Mouse (Mus musculus) embryonic facial prominence, embryonic 14.5 days (tissue): ENCODE results near the gene Lnx2. TPM values are rescaled to one million over a fixed set of nuclear protein-coding genes. Genes with fewer than 3 reads are reported as not detected.
A peak's percentile ranks its signal among the peaks of the same experiment; 100 is the strongest.

Experiments
- ATAC-seq: fragments of 200-750 bp; cut with Nextera tagmentation; 2 replicates; pipeline ENCODE4 v1.8.0; 2017; ENCODE audit warnings: low read depth, moderate number of reproducible peaks, moderate TSS enrichment
- DNase-seq: peaks from one replicate; pipeline ENCODE4 v3.0.0-alpha.2; 2015; ENCODE audit warnings: low spot score
- H3K27ac ChIP-seq: fragments of 300-500 bp; sonication (generic); replicated peaks from 2 replicates; pipeline ENCODE4 v1.5.1; 2014; ENCODE audit warnings: low read depth, mild to moderate bottlenecking, low read length, moderate library complexity
- H3K27me3 ChIP-seq: fragments of 300-500 bp; sonication (generic); replicated peaks from 2 replicates; pipeline ENCODE4 v1.6.1; 2014; ENCODE audit warnings: low read length; ENCODE audit not compliant: control insufficient read depth, insufficient read depth
- H3K36me3 ChIP-seq: fragments of 300-500 bp; sonication (generic); 2 replicates; pipeline ENCODE4 v1.6.1; 2014; ENCODE audit warnings: low read length, mixed read lengths; ENCODE audit not compliant: control insufficient read depth, insufficient read depth
- H3K4me1 ChIP-seq: fragments of 300-500 bp; sonication (generic); 2 replicates; pipeline ENCODE4 v1.6.1; 2014; ENCODE audit warnings: antibody characterized with exemption, low read length; ENCODE audit not compliant: control insufficient read depth, insufficient read depth
- H3K4me2 ChIP-seq: fragments of 300-500 bp; sonication (generic); 2 replicates; pipeline ENCODE4 v1.6.1; 2014; ENCODE audit warnings: low read depth, mild to moderate bottlenecking, low read length, moderate library complexity, mixed read lengths
- H3K4me3 ChIP-seq: fragments of 300-500 bp; sonication (generic); 2 replicates; pipeline ENCODE4 v1.5.1; 2014; ENCODE audit warnings: low read depth, mild to moderate bottlenecking, low read length
- H3K9ac ChIP-seq: fragments of 300-500 bp; sonication (generic); 2 replicates; pipeline ENCODE4 v1.6.1; 2014; ENCODE audit warnings: low read depth, mild to moderate bottlenecking, low read length, moderate library complexity, mixed read lengths
- H3K9me3 ChIP-seq: fragments of 300-500 bp; sonication (generic); 2 replicates; pipeline ENCODE4 v1.6.1; 2016; ENCODE audit warnings: low read length; ENCODE audit not compliant: control insufficient read depth
- WGBS: fragments of 180-500 bp; shearing (Covaris S2); extraction: QIAGEN DNeasy Blood & Tissue Kit; methylation state at CpG from one replicate; pipeline ENCODE4 v1.1.7; 2014; 5-methylcytosine and 5-hydroxymethylcytosine counted together
- polyA plus RNA-seq: library from polyadenylated mRNA; unstranded; fragments of >200 nt; fragmentation: Nextera tagmentation; extraction: Ambion mirVana; gene quantifications from 2 replicates; pipeline ENCODE4 v1.2.1, GENCODE M21; 2014

Gene Lnx2
- polyA plus RNA-seq, 1 experiment from 2014 or later = 13.9 TPM

DNA sequence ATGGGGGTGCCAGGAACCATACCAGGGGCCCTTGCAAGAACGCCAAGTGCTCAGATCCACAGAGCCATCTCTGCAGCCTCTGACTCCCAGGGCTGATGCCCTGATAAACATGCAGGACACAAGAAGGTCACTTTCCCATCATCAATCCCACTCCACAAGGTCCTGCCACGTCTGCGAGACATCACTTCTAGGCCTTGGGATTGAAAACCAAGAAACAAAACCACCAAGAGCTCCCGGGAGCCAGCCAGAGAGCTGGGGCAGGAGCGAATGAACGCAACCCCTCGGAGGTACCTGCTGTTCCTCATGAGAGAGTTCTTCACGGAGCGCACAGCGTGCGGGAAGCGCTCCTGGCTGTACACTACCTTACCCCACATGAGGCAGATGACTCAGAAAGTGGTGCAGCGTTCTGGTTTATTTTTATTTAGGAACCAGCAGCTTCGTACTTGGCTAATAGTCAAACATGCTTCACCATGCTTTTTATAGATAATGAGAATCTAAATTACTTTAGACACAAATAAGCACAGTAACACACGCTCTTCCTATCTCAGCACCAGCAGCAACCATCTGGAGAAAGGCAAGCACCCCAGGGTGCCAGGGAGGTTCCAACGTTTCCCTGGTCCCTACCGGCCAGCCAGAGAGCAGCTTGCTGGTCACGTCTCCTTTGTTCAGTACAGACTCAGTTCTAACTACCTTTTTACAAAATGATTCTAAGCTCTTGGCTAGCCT is 53.0 kb downstream of the Lnx2 start:
- H3K9ac ChIP-seq = no peak overlapping the region
- peaks cover 71% of the 10 kb centered on the region for H3K36me3 ChIP-seq
- no peak for ATAC-seq
- H3K27ac ChIP-seq = no peak overlapping the region
- 80% methylated on average over 18 of the region's 18 CpGs for WGBS
- no peaks in the 10 kb centered on the region for H3K4me1 ChIP-seq
- H3K9me3 ChIP-seq = no peaks in the 10 kb centered on the region
- no peak overlapping the region for H3K4me2 ChIP-seq
- H3K4me3 ChIP-seq = no peak overlapping the region
- H3K27me3 ChIP-seq = no peaks in the 10 kb centered on the region
- DNase-seq = no peak

DNA sequence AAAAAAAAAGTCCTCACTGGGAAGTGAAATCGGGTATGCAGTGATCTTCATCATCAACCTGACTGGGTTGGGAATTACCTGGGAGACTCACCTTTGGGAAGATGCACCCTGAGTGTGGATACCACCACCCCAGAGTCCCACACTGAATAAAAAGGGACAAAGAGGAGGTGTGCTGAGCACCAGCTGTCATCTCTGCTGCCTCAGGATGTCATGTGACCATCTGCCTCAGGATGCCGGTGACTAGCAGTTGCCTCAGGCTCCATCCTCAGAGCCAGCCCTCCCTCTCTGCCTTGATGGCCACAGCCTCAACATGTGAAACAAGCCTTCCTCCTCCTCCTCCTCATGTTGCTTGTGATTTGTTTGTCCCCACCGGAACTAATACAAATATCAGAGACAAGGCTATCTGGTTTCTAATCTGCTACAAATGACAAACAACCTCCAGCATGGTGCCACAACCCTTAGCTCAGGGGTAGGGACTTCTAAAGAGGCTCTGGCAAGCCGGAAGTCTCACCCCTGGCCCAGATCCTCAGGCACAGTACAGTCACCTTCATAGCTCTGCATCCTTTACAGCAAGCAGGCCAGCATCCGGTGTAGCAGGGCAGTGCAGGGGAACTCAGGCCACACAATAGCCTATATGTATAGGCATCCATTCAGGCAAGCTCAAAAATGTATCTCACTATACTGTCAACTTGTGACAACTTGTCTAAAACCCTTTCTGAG is 54.7 kb downstream of the Lnx2 start:
- Histone ChIP-seq H3K27me3 (no peaks in the 10 kb centered on the region), H3K9me3 (no peaks in the 10 kb centered on the region), H3K4me2 (no peak overlapping the region), H3K27ac (no peak overlapping the region), H3K4me3 (no peak overlapping the region), H3K36me3 (peaks cover 62% of the 10 kb centered on the region), H3K4me1 (no peaks in the 10 kb centered on the region), H3K9ac (no peak overlapping the region)
- ATAC-seq = no peak
- DNase-seq = no peak
- 65% methylated on average over 5 of the region's 5 CpGs for WGBS

DNA sequence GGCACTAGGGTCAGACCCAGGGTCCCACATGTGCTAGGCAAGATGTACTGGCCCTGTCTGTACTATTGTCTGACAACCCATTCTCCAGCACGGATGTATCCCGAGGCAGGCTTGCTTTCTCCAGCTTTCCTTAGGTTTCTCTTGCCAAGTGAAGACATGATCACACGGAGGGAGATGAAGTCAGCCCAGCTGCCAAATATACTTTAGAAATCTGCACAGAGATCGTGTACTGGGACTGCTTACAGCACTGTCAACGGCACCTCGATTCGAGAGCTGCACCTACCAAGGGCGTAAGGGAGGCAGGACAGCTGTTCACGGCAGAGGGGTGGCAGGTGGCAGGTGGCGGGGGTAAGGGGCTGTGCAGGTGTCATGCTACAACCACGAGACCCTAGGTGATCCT is 55.8 kb downstream of the Lnx2 start:
- H3K4me3 ChIP-seq = no peak overlapping the region
- peaks cover 62% of the 10 kb centered on the region for H3K36me3 ChIP-seq
- H3K4me1 ChIP-seq = no peaks in the 10 kb centered on the region
- H3K9ac ChIP-seq = no peak overlapping the region
- no peaks in the 10 kb centered on the region for H3K27me3 ChIP-seq
- no peak overlapping the region for H3K4me2 ChIP-seq
- no peak for ATAC-seq
- WGBS = 88% methylated on average over 11 of the region's 11 CpGs
- no peak overlapping the region for H3K27ac ChIP-seq
- H3K9me3 ChIP-seq = no peaks in the 10 kb centered on the region
- DNase-seq = no peak

DNA sequence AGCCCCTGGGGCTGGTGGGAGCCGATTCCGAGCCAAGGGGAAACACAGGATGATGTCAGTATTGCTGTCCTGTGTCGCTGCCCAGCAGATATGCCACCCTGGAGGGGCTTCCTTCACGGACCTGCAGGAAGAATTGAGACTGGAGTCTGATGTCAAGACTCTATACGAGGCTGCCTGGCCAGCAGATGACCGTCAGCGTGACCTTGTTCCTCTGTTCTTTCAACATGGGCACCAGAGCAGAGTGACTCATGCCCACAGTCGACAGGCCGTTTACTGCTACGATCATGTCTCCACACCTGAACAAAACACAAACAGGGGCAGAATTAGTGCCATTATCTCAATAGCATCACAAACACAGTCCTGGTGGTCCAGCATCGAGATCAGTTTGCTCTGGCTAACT is 57.6 kb downstream of the Lnx2 start:
- DNase-seq (no peak), ATAC-seq (no peak)
- Histone ChIP-seq H3K27ac (no peak overlapping the region), H3K27me3 (no peaks in the 10 kb centered on the region), H3K9ac (no peak overlapping the region), H3K36me3 (peaks cover 49% of the 10 kb centered on the region), H3K9me3 (no peaks in the 10 kb centered on the region), H3K4me3 (no peak overlapping the region), H3K4me1 (no peaks in the 10 kb centered on the region), H3K4me2 (no peak overlapping the region)
- WGBS = 90% methylated on average over 11 of the region's 11 CpGs

DNA sequence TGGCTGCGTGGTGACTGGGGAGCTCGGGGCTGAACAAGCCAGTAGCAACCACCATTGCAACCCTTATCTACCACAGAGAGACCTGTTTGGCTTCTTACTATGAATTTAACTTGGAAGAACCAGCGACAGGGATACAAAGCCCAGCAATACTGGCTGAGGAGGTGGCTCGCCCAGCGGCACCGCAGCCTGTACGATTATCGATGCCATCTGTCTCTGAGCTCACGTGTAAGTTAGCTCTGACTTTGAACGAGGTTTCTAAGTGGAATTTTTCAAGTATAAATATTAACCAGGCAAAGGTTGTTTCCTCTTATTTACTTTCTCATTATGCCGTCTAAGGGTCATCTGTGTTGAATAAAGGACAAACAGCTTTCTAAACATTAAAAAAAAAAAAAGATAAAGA is 58.9 kb downstream of the Lnx2 start:
- Histone ChIP-seq H3K4me3 (no peak overlapping the region), H3K27me3 (no peaks in the 10 kb centered on the region), H3K36me3 (peaks cover 38% of the 10 kb centered on the region), H3K4me1 (no peaks in the 10 kb centered on the region), H3K9ac (no peak overlapping the region), H3K9me3 (no peaks in the 10 kb centered on the region), H3K27ac (no peak overlapping the region), H3K4me2 (no peak overlapping the region)
- WGBS = 61% methylated on average over 11 of the region's 11 CpGs
- ATAC-seq (no peak), DNase-seq (no peak)

DNA sequence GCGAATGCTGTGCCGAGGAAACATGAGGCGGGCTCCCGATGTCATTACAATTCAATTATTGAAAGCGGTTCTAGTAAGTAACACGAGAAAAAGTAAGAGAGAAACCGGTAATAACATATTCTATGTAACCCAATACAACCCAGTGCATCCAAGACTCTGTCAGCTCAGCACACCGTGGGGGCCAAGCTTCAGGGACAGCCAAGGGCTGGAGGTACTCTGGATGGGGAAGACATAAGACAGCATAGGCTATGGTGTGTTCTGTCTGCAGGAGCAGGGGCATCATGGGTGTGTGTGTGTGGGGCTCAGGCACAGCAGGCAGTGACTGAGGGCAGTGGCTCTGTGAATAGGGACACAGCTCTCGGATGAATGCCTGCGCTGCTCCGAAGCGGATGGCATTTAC is 59.8 kb downstream of the Lnx2 start:
- no peak for DNase-seq
- WGBS = 49% methylated on average over 12 of the region's 12 CpGs
- H3K4me3 ChIP-seq = no peak overlapping the region
- H3K9ac ChIP-seq = no peak overlapping the region
- ATAC-seq = peak; percentile 33; the same call in 1 of the 2 replicates
- H3K9me3 ChIP-seq = no peaks in the 10 kb centered on the region
- H3K27me3 ChIP-seq = no peaks in the 10 kb centered on the region
- no peak overlapping the region for H3K4me2 ChIP-seq
- peaks cover 38% of the 10 kb centered on the region for H3K36me3 ChIP-seq
- H3K4me1 ChIP-seq = no peaks in the 10 kb centered on the region
- H3K27ac ChIP-seq = no peak overlapping the region

DNA sequence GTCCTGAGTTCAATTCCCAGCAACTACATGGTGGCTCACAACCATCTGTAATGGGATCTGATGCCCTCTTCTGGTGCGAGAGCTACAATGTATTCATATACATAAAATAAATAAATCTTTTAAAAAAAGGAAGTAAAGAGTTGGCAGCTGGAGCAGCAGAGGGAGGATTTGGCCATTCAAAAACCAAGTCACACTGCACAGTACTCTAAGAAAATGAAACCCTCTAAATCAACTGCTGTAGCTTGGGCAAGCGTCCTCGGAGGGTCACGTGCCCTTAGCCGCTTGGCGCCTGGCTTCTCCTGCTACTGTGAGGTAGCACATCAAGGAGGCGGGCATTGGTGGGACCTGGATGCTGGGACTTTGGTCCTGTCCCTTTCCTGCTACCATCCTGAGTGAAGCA is 61.2 kb downstream of the Lnx2 start:
- DNase-seq = no peak
- Histone ChIP-seq H3K9ac (no peak overlapping the region), H3K4me1 (no peaks in the 10 kb centered on the region), H3K27ac (no peak overlapping the region), H3K4me2 (no peak overlapping the region), H3K4me3 (no peak overlapping the region), H3K36me3 (peaks cover 31% of the 10 kb centered on the region), H3K27me3 (no peaks in the 10 kb centered on the region), H3K9me3 (no peaks in the 10 kb centered on the region)
- no peak for ATAC-seq
- WGBS = 89% methylated on average over 7 of the region's 7 CpGs

DNA sequence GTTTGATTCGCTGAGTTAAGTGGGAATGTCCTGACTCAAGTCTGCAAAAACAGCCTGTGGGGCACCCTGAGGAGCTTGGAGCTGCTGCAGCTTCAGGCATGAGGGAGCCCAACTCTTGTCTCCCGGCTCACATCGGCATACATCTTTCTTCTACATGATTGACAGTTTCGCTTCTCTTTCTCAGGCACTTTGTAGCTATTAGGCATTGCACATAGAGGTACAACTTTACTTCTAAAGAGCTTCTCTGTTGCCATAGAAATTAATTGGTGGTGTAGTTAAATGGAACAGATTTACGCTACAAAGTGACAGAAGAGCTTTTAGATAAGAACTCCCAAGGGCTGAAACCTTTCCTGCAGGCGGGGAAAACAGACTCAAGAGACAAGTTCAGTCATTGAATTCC is 62.5 kb downstream of the Lnx2 start:
- H3K4me2 ChIP-seq = no peak overlapping the region
- no peaks in the 10 kb centered on the region for H3K4me1 ChIP-seq
- 60% methylated on average over 6 of the region's 6 CpGs for WGBS
- H3K27ac ChIP-seq = no peak overlapping the region
- peaks cover 19% of the 10 kb centered on the region for H3K36me3 ChIP-seq
- ATAC-seq (0 out of 2 replicates have a peak, but pooled peaks have one; percentile 15), DNase-seq (no peak)
- no peaks in the 10 kb centered on the region for H3K9me3 ChIP-seq
- no peak overlapping the region for H3K4me3 ChIP-seq
- no peak overlapping the region for H3K9ac ChIP-seq
- no peaks in the 10 kb centered on the region for H3K27me3 ChIP-seq

DNA sequence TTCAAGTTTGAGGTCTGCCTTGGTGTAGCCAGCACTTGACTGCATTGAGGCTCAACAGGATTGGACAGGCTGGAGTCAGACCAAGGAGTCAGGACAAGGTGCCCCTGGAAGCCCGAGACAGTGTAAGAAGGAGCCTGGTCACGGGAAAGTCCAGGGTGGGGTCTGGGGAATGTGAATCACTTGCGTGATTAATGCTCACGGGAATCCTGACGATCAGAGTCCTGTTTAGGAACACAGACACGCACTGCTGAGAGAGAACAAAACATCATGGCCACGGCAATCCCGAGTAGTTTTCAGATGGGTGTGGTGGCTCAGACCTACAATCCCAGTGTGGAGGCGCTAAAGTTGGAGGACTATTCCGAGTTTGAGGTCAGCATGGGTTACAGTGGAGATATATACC is 65.1 kb downstream of the Lnx2 start:
- H3K27me3 ChIP-seq = no peaks in the 10 kb centered on the region
- H3K4me2 ChIP-seq = no peak overlapping the region
- no peak overlapping the region for H3K4me3 ChIP-seq
- H3K4me1 ChIP-seq = no peaks in the 10 kb centered on the region
- peaks cover 3% of the 10 kb centered on the region; the same call in 1 of the 2 replicates for H3K36me3 ChIP-seq
- ATAC-seq (no peak), DNase-seq (no peak)
- 81% methylated on average over 10 of the region's 10 CpGs for WGBS
- H3K9me3 ChIP-seq = no peaks in the 10 kb centered on the region
- no peak overlapping the region for H3K9ac ChIP-seq
- no peak overlapping the region for H3K27ac ChIP-seq
